Mouse (Mus musculus) midbrain, embryonic 11.5 days (tissue): Measurements from ENCODE around the gene Ksr2. TPM values are rescaled to one million over a fixed set of nuclear protein-coding genes. Genes with fewer than 3 reads are reported as not detected.

Source experiments
- ATAC-seq: fragments of 200-750 bp; cut with Nextera tagmentation; 2 replicates; pipeline ENCODE4 v1.8.0; 2017; ENCODE audit warnings: moderate TSS enrichment, moderate library complexity; ENCODE audit not compliant: low FRiP score
- DNase-seq: peaks from one replicate; pipeline ENCODE4 v3.0.0; 2015; ENCODE audit warnings: low spot score; ENCODE audit errors: missing footprints
- H3K27ac ChIP-seq: fragments of 300-500 bp; sonication (generic); 2 replicates; pipeline ENCODE4 v1.5.1; 2014; ENCODE audit warnings: low read depth, low read length
- H3K27me3 ChIP-seq: fragments of 300-500 bp; sonication (generic); 2 replicates; pipeline ENCODE4 v1.6.1; 2014; ENCODE audit warnings: mild to moderate bottlenecking, low read length, moderate library complexity, mixed read lengths; ENCODE audit not compliant: control insufficient read depth, insufficient read depth
- H3K36me3 ChIP-seq: fragments of 300-500 bp; sonication (generic); 2 replicates; pipeline ENCODE4 v1.6.1; 2014; ENCODE audit warnings: mild to moderate bottlenecking, low read length, moderate library complexity, mixed read lengths; ENCODE audit not compliant: control insufficient read depth, insufficient read depth
- H3K4me1 ChIP-seq: fragments of 300-500 bp; sonication (generic); 2 replicates; pipeline ENCODE4 v1.6.1; 2014; ENCODE audit warnings: low read length; ENCODE audit not compliant: control insufficient read depth, insufficient read depth
- H3K4me2 ChIP-seq: fragments of 300-500 bp; sonication (generic); 2 replicates; pipeline ENCODE4 v1.6.1; 2014; ENCODE audit warnings: mild to moderate bottlenecking, moderate library complexity
- H3K4me3 ChIP-seq: fragments of 300-500 bp; sonication (generic); 2 replicates; pipeline ENCODE4 v1.5.1; 2014; ENCODE audit warnings: low read depth, low read length
- H3K9ac ChIP-seq: fragments of 300-500 bp; sonication (generic); 2 replicates; pipeline ENCODE4 v1.6.1; 2014; ENCODE audit warnings: low read length
- H3K9me3 ChIP-seq: fragments of 300-500 bp; sonication (generic); 2 replicates; pipeline ENCODE4 v1.6.1; 2016; ENCODE audit warnings: low read length; ENCODE audit not compliant: control insufficient read depth
- WGBS: fragments of 180-500 bp; shearing (Covaris S2); extraction: QIAGEN DNeasy Blood & Tissue Kit; methylation state at CpG from one replicate; pipeline ENCODE4 v1.1.7; 2014; 5-methylcytosine and 5-hydroxymethylcytosine counted together
- polyA plus RNA-seq: library from polyadenylated mRNA; unstranded; fragments of >200 nt; fragmentation: Nextera tagmentation; extraction: Ambion mirVana; gene quantifications from 2 replicates; pipeline ENCODE4 v1.2.1, GENCODE M21; 2014

Gene Ksr2
- polyA plus RNA-seq, 1 experiment from 2014 or later = 0.90 TPM

DNA sequence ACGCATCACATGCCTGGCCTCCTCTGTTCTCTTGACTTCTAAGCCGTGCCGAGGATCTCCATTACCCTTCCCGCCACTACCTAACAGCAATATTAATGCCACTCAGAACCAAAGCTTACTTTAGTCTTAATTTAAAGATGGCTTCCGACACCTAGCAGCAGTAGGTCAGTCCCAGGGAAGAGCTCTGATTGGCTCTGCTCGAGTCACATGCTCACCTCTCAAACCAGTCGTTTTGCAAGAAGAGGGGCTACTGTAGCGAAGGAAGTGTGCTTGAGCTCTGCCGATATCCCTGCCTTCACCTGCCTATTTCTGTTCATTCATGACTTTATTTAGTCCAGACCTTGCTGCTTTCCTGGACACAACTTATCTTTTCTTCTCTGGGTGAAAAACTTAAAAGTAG is 410.0 kb downstream of the Ksr2 start:
- DNase-seq (no peak), ATAC-seq (no peak)
- no peak overlapping the region for H3K9ac ChIP-seq
- no peaks in the 10 kb centered on the region for H3K27me3 ChIP-seq
- H3K4me2 ChIP-seq = no peak overlapping the region
- H3K27ac ChIP-seq = no peak overlapping the region
- 93% methylated on average over 9 of the region's 9 CpGs for WGBS
- H3K36me3 ChIP-seq = no peaks in the 10 kb centered on the region
- no peaks in the 10 kb centered on the region for H3K9me3 ChIP-seq
- no peaks in the 10 kb centered on the region for H3K4me1 ChIP-seq
- no peak overlapping the region for H3K4me3 ChIP-seq

GRCm38 (mm10) chr5:117824486-117824885 is 410.7 kb downstream of the Ksr2 start:
- 79% methylated on average over 5 of the region's 5 CpGs for WGBS
- Histone ChIP-seq H3K27ac (no peak overlapping the region), H3K4me1 (no peaks in the 10 kb centered on the region), H3K9me3 (no peaks in the 10 kb centered on the region), H3K4me3 (no peak overlapping the region), H3K4me2 (no peak overlapping the region), H3K27me3 (no peaks in the 10 kb centered on the region), H3K36me3 (no peaks in the 10 kb centered on the region), H3K9ac (no peak overlapping the region)
- ATAC-seq = no peak
- DNase-seq = no peak

Other genes starting within 250 kb of the Ksr2 start
- gene Pebp1, start 126.4 kb upstream of the Ksr2 start, polyA plus RNA-seq = 893 and 966 TPM in 2 replicates
- 1.7 and 2.2 TPM in 2 replicates for gene Vsig10, start 94.9 kb upstream of the Ksr2 start, polyA plus RNA-seq
- 72.7 and 84.2 TPM in 2 replicates for gene Wsb2, start 56.7 kb upstream of the Ksr2 start, polyA plus RNA-seq
- 97.7 and 102 TPM in 2 replicates for gene Rfc5, start 25.0 kb upstream of the Ksr2 start, polyA plus RNA-seq